Mouse (Mus musculus): Measurements from ENCODE around the gene S100a4. TPM values are rescaled to one million over a fixed set of nuclear protein-coding genes. Genes with fewer than 3 reads are reported as not detected.

Gene S100a4
- polyA plus RNA-seq, 1 experiment from 2014 or later, result 1.6 TPM

GRCm38 (mm10) chr3:90586016-90586643 is 17.4 kb upstream of the S100a4 start:
- no peak overlapping the region for H3K27ac ChIP-seq
- ATAC-seq, result 0 out of 2 replicates have a peak, but pooled peaks have one; percentile 10
- H3K36me3 ChIP-seq (ENCODE audit: poor library complexity, severe bottlenecking), result no peaks in the 10 kb centered on the region
- no peaks in the 10 kb centered on the region for H3K9me3 ChIP-seq (replicated peaks)
- H3K4me2 ChIP-seq, result no peak overlapping the region
- no peak overlapping the region for H3K4me3 ChIP-seq
- no peak overlapping the region for H3K9ac ChIP-seq
- 85% methylated on average over 15 of the region's 15 CpGs for WGBS
- no peaks in the 10 kb centered on the region for H3K27me3 ChIP-seq
- H3K4me1 ChIP-seq, result no peaks in the 10 kb centered on the region

GRCm38 (mm10) chr3:90586906-90587305 is 16.7 kb upstream of the S100a4 start:
- Histone ChIP-seq H3K4me3 (no peak overlapping the region), H3K36me3 (ENCODE audit: poor library complexity, severe bottlenecking) (no peaks in the 10 kb centered on the region), H3K4me2 (no peak overlapping the region), H3K4me1 (no peaks in the 10 kb centered on the region), H3K9ac (no peak overlapping the region), H3K27ac (no peak overlapping the region), H3K27me3 (no peaks in the 10 kb centered on the region), H3K9me3 (replicated peaks) (no peaks in the 10 kb centered on the region)
- 78% methylated on average over 10 of the region's 10 CpGs for WGBS
- no peak for ATAC-seq

GRCm38 (mm10) chr3:90587361-90588101 is 16.0 kb upstream of the S100a4 start:
- Histone ChIP-seq H3K27ac (no peak overlapping the region), H3K4me2 (no peak overlapping the region), H3K4me1 (no peaks in the 10 kb centered on the region), H3K27me3 (no peaks in the 10 kb centered on the region), H3K9ac (no peak overlapping the region), H3K36me3 (ENCODE audit: poor library complexity, severe bottlenecking) (no peaks in the 10 kb centered on the region), H3K9me3 (replicated peaks) (no peaks in the 10 kb centered on the region), H3K4me3 (no peak overlapping the region)
- ATAC-seq, result no peak
- WGBS, result 89% methylated on average over 14 of the region's 14 CpGs

- 88% methylated on average over 6 of the region's 6 CpGs for WGBS
These were observed 14.2 kb upstream of the S100a4 start for GRCm38 (mm10) chr3:90589390-90589789.

GRCm38 (mm10) chr3:90589947-90590346 is 13.6 kb upstream of the S100a4 start, which contains the start of gene S100a2:
TSS of gene S100a2 (plus strand) at chr3:90590247.
- H3K9me3 ChIP-seq (replicated peaks), result 0 out of 2 replicates have a peak, but pooled peaks cover 4% of the 10 kb centered on the region
- no peak within 1 kb of the TSS for H3K4me3 ChIP-seq
- H3K4me2 ChIP-seq, result no peak within 1 kb of the TSS
- ATAC-seq, result no peak
- no peaks in the 10 kb centered on the region for H3K4me1 ChIP-seq
- H3K27me3 ChIP-seq, result no peaks in the 10 kb centered on the region
- H3K36me3 ChIP-seq (ENCODE audit: poor library complexity, severe bottlenecking), result no peaks in the 10 kb centered on the region
- WGBS, result 75% methylated on average over 8 of the region's 8 CpGs
- no peak within 1 kb of the TSS for H3K27ac ChIP-seq
- no peak within 1 kb of the TSS for H3K9ac ChIP-seq

More at GRCm38 (mm10) chr3:90589390-90589789, 14.2 kb upstream of the S100a4 start:
- no peak overlapping the region for H3K4me2 ChIP-seq
- no peak overlapping the region for H3K27ac ChIP-seq
- no peak overlapping the region for H3K9ac ChIP-seq
- no peak for ATAC-seq
- H3K4me3 ChIP-seq, result no peak overlapping the region
- 0 out of 2 replicates have a peak, but pooled peaks cover 4% of the 10 kb centered on the region for H3K9me3 ChIP-seq (replicated peaks)
- no peaks in the 10 kb centered on the region for H3K27me3 ChIP-seq
- H3K36me3 ChIP-seq (ENCODE audit: poor library complexity, severe bottlenecking), result no peaks in the 10 kb centered on the region
- no peaks in the 10 kb centered on the region for H3K4me1 ChIP-seq

GRCm38 (mm10) chr3:90594466-90594865 is 9.1 kb upstream of the S100a4 start:
- 93% methylated on average over 1 of the region's 1 CpGs for WGBS
- Histone ChIP-seq H3K27ac (no peak overlapping the region), H3K4me3 (no peak overlapping the region), H3K9me3 (replicated peaks) (0 out of 2 replicates have a peak, but pooled peaks cover 4% of the 10 kb centered on the region), H3K4me2 (no peak overlapping the region), H3K4me1 (no peaks in the 10 kb centered on the region), H3K9ac (no peak overlapping the region), H3K27me3 (no peaks in the 10 kb centered on the region), H3K36me3 (ENCODE audit: poor library complexity, severe bottlenecking) (no peaks in the 10 kb centered on the region)
- ATAC-seq, result no peak

- Histone ChIP-seq H3K36me3 (ENCODE audit: poor library complexity, severe bottlenecking) (no peaks in the 10 kb centered on the region), H3K9ac (no peak overlapping the region), H3K4me2 (no peak overlapping the region), H3K9me3 (replicated peaks) (0 out of 2 replicates have a peak, but pooled peaks cover 4% of the 10 kb centered on the region), H3K27ac (no peak overlapping the region), H3K4me3 (no peak overlapping the region), H3K4me1 (no peaks in the 10 kb centered on the region), H3K27me3 (no peaks in the 10 kb centered on the region)
- ATAC-seq, result no peak
- 82% methylated on average over 5 of the region's 5 CpGs for WGBS
These were observed 8.0 kb upstream of the S100a4 start for GRCm38 (mm10) chr3:90595556-90595955.

- no peaks in the 10 kb centered on the region for H3K4me1 ChIP-seq
- no peak overlapping the region for H3K9ac ChIP-seq
- no peak overlapping the region for H3K27ac ChIP-seq
- 0 out of 2 replicates have a peak, but pooled peaks cover 4% of the 10 kb centered on the region for H3K9me3 ChIP-seq (replicated peaks)
- WGBS, result 87% methylated on average over 6 of the region's 6 CpGs
- H3K4me2 ChIP-seq, result no peak overlapping the region
- no peak overlapping the region for H3K4me3 ChIP-seq
- H3K27me3 ChIP-seq, result no peaks in the 10 kb centered on the region; the same call in 1 of the 2 replicates
- no peaks in the 10 kb centered on the region for H3K36me3 ChIP-seq (ENCODE audit: poor library complexity, severe bottlenecking)
- ATAC-seq, result no peak
These were observed 6.8 kb upstream of the S100a4 start for GRCm38 (mm10) chr3:90596810-90597209.

GRCm38 (mm10) chr3:90597736-90598135 is 5.8 kb upstream of the S100a4 start:
- Histone ChIP-seq H3K36me3 (ENCODE audit: poor library complexity, severe bottlenecking) (no peaks in the 10 kb centered on the region), H3K9me3 (replicated peaks) (0 out of 2 replicates have a peak, but pooled peaks cover 4% of the 10 kb centered on the region), H3K4me3 (no peak overlapping the region), H3K27me3 (no peaks in the 10 kb centered on the region; the same call in 1 of the 2 replicates), H3K27ac (no peak overlapping the region), H3K9ac (no peak overlapping the region), H3K4me1 (no peaks in the 10 kb centered on the region), H3K4me2 (no peak overlapping the region)
- ATAC-seq, result no peak
- WGBS, result 59% methylated on average over 6 of the region's 6 CpGs

- Histone ChIP-seq H3K9me3 (replicated peaks) (0 out of 2 replicates have a peak, but pooled peaks cover 4% of the 10 kb centered on the region), H3K4me2 (no peak overlapping the region), H3K4me1 (no peaks in the 10 kb centered on the region), H3K27me3 (no peaks in the 10 kb centered on the region; the same call in 1 of the 2 replicates), H3K27ac (no peak overlapping the region), H3K4me3 (no peak overlapping the region), H3K9ac (no peak overlapping the region), H3K36me3 (ENCODE audit: poor library complexity, severe bottlenecking) (no peaks in the 10 kb centered on the region)
- WGBS, result 81% methylated on average over 4 of the region's 4 CpGs
- no peak for ATAC-seq
These were observed 5.4 kb upstream of the S100a4 start for GRCm38 (mm10) chr3:90598212-90598611.

- no peak for ATAC-seq
These were observed 4.2 kb upstream of the S100a4 start for GRCm38 (mm10) chr3:90599401-90599800.

GRCm38 (mm10) chr3:90600036-90600435 is 3.5 kb upstream of the S100a4 start:
- 81% methylated on average over 6 of the region's 6 CpGs for WGBS
- Histone ChIP-seq H3K4me3 (no peak overlapping the region), H3K4me2 (no peak overlapping the region), H3K27me3 (no peaks in the 10 kb centered on the region; the same call in 1 of the 2 replicates), H3K9ac (no peak overlapping the region), H3K36me3 (ENCODE audit: poor library complexity, severe bottlenecking) (no peaks in the 10 kb centered on the region), H3K9me3 (replicated peaks) (no peaks in the 10 kb centered on the region), H3K27ac (no peak overlapping the region), H3K4me1 (peaks cover 11% of the 10 kb centered on the region)
- ATAC-seq, result no peak

More at GRCm38 (mm10) chr3:90599401-90599800, 4.2 kb upstream of the S100a4 start:
- Histone ChIP-seq H3K4me3 (no peak overlapping the region), H3K9me3 (replicated peaks) (no peaks in the 10 kb centered on the region), H3K4me1 (peaks cover 4% of the 10 kb centered on the region), H3K4me2 (no peak overlapping the region), H3K27ac (no peak overlapping the region), H3K9ac (no peak overlapping the region), H3K27me3 (no peaks in the 10 kb centered on the region; the same call in 1 of the 2 replicates), H3K36me3 (ENCODE audit: poor library complexity, severe bottlenecking) (no peaks in the 10 kb centered on the region)
- 84% methylated on average over 3 of the region's 3 CpGs for WGBS
